Mouse (Mus musculus): Measurements from ENCODE around the gene Gpr26. TPM values are rescaled to one million over a fixed set of nuclear protein-coding genes. Genes with fewer than 3 reads are reported as not detected.

Gene Gpr26
- polyA plus RNA-seq, 1 experiment from 2014 or later = not detected

GRCm38 (mm10) chr7:131970255-131970654 is 4.0 kb downstream of the Gpr26 start:
- peaks cover 32% of the 10 kb centered on the region for H3K27me3 ChIP-seq (replicated peaks; ENCODE audit: control insufficient read depth, insufficient read depth, low read length)
- H3K36me3 ChIP-seq (ENCODE audit: control insufficient read depth, insufficient read depth, low read length) = no peaks in the 10 kb centered on the region
- ATAC-seq = no peak
- no peak overlapping the region for H3K27ac ChIP-seq (ENCODE audit: low read length)
- H3K4me3 ChIP-seq (ENCODE audit: low read length) = no peak overlapping the region
- H3K4me2 ChIP-seq (ENCODE audit: low read depth, low read length) = no peak overlapping the region
- no peaks in the 10 kb centered on the region for H3K4me1 ChIP-seq (ENCODE audit: control insufficient read depth, insufficient read depth, low read length)
- no peaks in the 10 kb centered on the region for H3K9me3 ChIP-seq (ENCODE audit: control insufficient read depth, low read length)
- no peak overlapping the region for H3K9ac ChIP-seq (ENCODE audit: low read depth, low read length)
- 48% methylated on average over 3 of the region's 3 CpGs for WGBS

GRCm38 (mm10) chr7:131975867-131976266 is 9.6 kb downstream of the Gpr26 start:
- Histone ChIP-seq H3K4me3 (ENCODE audit: low read length) (no peak overlapping the region), H3K27ac (ENCODE audit: low read length) (no peak overlapping the region), H3K4me2 (ENCODE audit: low read depth, low read length) (no peak overlapping the region), H3K4me1 (ENCODE audit: control insufficient read depth, insufficient read depth, low read length) (no peaks in the 10 kb centered on the region), H3K9ac (ENCODE audit: low read depth, low read length) (no peak overlapping the region), H3K27me3 (replicated peaks; ENCODE audit: control insufficient read depth, insufficient read depth, low read length) (no peaks in the 10 kb centered on the region), H3K9me3 (ENCODE audit: control insufficient read depth, low read length) (no peaks in the 10 kb centered on the region), H3K36me3 (ENCODE audit: control insufficient read depth, insufficient read depth, low read length) (no peaks in the 10 kb centered on the region)
- ATAC-seq = no peak
- 68% methylated on average over 6 of the region's 6 CpGs for WGBS

- Histone ChIP-seq H3K27ac (ENCODE audit: low read length) (no peak overlapping the region), H3K9me3 (ENCODE audit: control insufficient read depth, low read length) (no peaks in the 10 kb centered on the region), H3K36me3 (ENCODE audit: control insufficient read depth, insufficient read depth, low read length) (no peaks in the 10 kb centered on the region), H3K27me3 (replicated peaks; ENCODE audit: control insufficient read depth, insufficient read depth, low read length) (no peaks in the 10 kb centered on the region), H3K9ac (ENCODE audit: low read depth, low read length) (no peak overlapping the region), H3K4me2 (ENCODE audit: low read depth, low read length) (no peak overlapping the region), H3K4me1 (ENCODE audit: control insufficient read depth, insufficient read depth, low read length) (no peaks in the 10 kb centered on the region), H3K4me3 (ENCODE audit: low read length) (no peak overlapping the region)
- no peak for ATAC-seq
- WGBS = 55% methylated on average over 11 of the region's 11 CpGs
These were observed 12.3 kb downstream of the Gpr26 start for GRCm38 (mm10) chr7:131978609-131979008.

GRCm38 (mm10) chr7:131989056-131989455 is 22.8 kb downstream of the Gpr26 start:
- Histone ChIP-seq H3K9ac (ENCODE audit: low read depth, low read length) (no peak overlapping the region), H3K4me3 (ENCODE audit: low read length) (no peak overlapping the region), H3K27me3 (replicated peaks; ENCODE audit: control insufficient read depth, insufficient read depth, low read length) (no peaks in the 10 kb centered on the region), H3K4me1 (ENCODE audit: control insufficient read depth, insufficient read depth, low read length) (no peaks in the 10 kb centered on the region), H3K36me3 (ENCODE audit: control insufficient read depth, insufficient read depth, low read length) (no peaks in the 10 kb centered on the region), H3K4me2 (ENCODE audit: low read depth, low read length) (no peak overlapping the region), H3K9me3 (ENCODE audit: control insufficient read depth, low read length) (no peaks in the 10 kb centered on the region), H3K27ac (ENCODE audit: low read length) (no peak overlapping the region)
- no peak for ATAC-seq
- 23% methylated on average over 6 of the region's 6 CpGs for WGBS

GRCm38 (mm10) chr7:131992226-131992625 is 26.0 kb downstream of the Gpr26 start:
- Histone ChIP-seq H3K36me3 (ENCODE audit: control insufficient read depth, insufficient read depth, low read length) (no peaks in the 10 kb centered on the region), H3K4me1 (ENCODE audit: control insufficient read depth, insufficient read depth, low read length) (no peaks in the 10 kb centered on the region), H3K4me3 (ENCODE audit: low read length) (no peak overlapping the region), H3K4me2 (ENCODE audit: low read depth, low read length) (no peak overlapping the region), H3K27ac (ENCODE audit: low read length) (no peak overlapping the region), H3K27me3 (replicated peaks; ENCODE audit: control insufficient read depth, insufficient read depth, low read length) (no peaks in the 10 kb centered on the region), H3K9ac (ENCODE audit: low read depth, low read length) (no peak overlapping the region), H3K9me3 (ENCODE audit: control insufficient read depth, low read length) (no peaks in the 10 kb centered on the region)
- ATAC-seq = no peak
- WGBS = 61% methylated on average over 1 of the region's 1 CpGs

- Histone ChIP-seq H3K4me2 (ENCODE audit: low read depth, low read length) (no peak overlapping the region), H3K27ac (ENCODE audit: low read length) (no peak overlapping the region), H3K4me1 (ENCODE audit: control insufficient read depth, insufficient read depth, low read length) (no peaks in the 10 kb centered on the region), H3K27me3 (replicated peaks; ENCODE audit: control insufficient read depth, insufficient read depth, low read length) (no peaks in the 10 kb centered on the region), H3K9me3 (ENCODE audit: control insufficient read depth, low read length) (no peaks in the 10 kb centered on the region), H3K4me3 (ENCODE audit: low read length) (no peak overlapping the region), H3K9ac (ENCODE audit: low read depth, low read length) (no peak overlapping the region), H3K36me3 (ENCODE audit: control insufficient read depth, insufficient read depth, low read length) (no peaks in the 10 kb centered on the region)
- no peak for ATAC-seq
- WGBS = 68% methylated on average over 3 of the region's 3 CpGs
These were observed 26.6 kb downstream of the Gpr26 start for GRCm38 (mm10) chr7:131992873-131993272.

GRCm38 (mm10) chr7:132005996-132006696 is 39.9 kb downstream of the Gpr26 start:
- H3K9ac ChIP-seq (ENCODE audit: low read depth, low read length) = no peak overlapping the region
- H3K27ac ChIP-seq (ENCODE audit: low read length) = no peak overlapping the region
- 73% methylated on average over 14 of the region's 14 CpGs for WGBS
- H3K4me2 ChIP-seq (ENCODE audit: low read depth, low read length) = no peak overlapping the region
- no peaks in the 10 kb centered on the region for H3K9me3 ChIP-seq (ENCODE audit: control insufficient read depth, low read length)
- H3K4me3 ChIP-seq (ENCODE audit: low read length) = no peak overlapping the region
- no peaks in the 10 kb centered on the region for H3K27me3 ChIP-seq (replicated peaks; ENCODE audit: control insufficient read depth, insufficient read depth, low read length)
- H3K4me1 ChIP-seq (ENCODE audit: control insufficient read depth, insufficient read depth, low read length) = no peaks in the 10 kb centered on the region
- no peak for ATAC-seq
- no peaks in the 10 kb centered on the region for H3K36me3 ChIP-seq (ENCODE audit: control insufficient read depth, insufficient read depth, low read length)

GRCm38 (mm10) chr7:132009002-132009401 is 42.7 kb downstream of the Gpr26 start:
- no peaks in the 10 kb centered on the region for H3K27me3 ChIP-seq (replicated peaks; ENCODE audit: control insufficient read depth, insufficient read depth, low read length)
- H3K27ac ChIP-seq (ENCODE audit: low read length) = no peak overlapping the region
- no peaks in the 10 kb centered on the region for H3K9me3 ChIP-seq (ENCODE audit: control insufficient read depth, low read length)
- WGBS = 74% methylated on average over 7 of the region's 7 CpGs
- no peak for ATAC-seq
- H3K9ac ChIP-seq (ENCODE audit: low read depth, low read length) = no peak overlapping the region
- no peak overlapping the region for H3K4me2 ChIP-seq (ENCODE audit: low read depth, low read length)
- H3K4me3 ChIP-seq (ENCODE audit: low read length) = no peak overlapping the region
- H3K36me3 ChIP-seq (ENCODE audit: control insufficient read depth, insufficient read depth, low read length) = no peaks in the 10 kb centered on the region
- H3K4me1 ChIP-seq (ENCODE audit: control insufficient read depth, insufficient read depth, low read length) = no peaks in the 10 kb centered on the region

GRCm38 (mm10) chr7:132012969-132013679 is 46.9 kb downstream of the Gpr26 start:
- Histone ChIP-seq H3K9me3 (ENCODE audit: control insufficient read depth, low read length) (no peaks in the 10 kb centered on the region), H3K4me2 (ENCODE audit: low read depth, low read length) (no peak overlapping the region), H3K9ac (ENCODE audit: low read depth, low read length) (no peak overlapping the region), H3K27ac (ENCODE audit: low read length) (no peak overlapping the region), H3K27me3 (replicated peaks; ENCODE audit: control insufficient read depth, insufficient read depth, low read length) (no peaks in the 10 kb centered on the region), H3K4me1 (ENCODE audit: control insufficient read depth, insufficient read depth, low read length) (no peaks in the 10 kb centered on the region), H3K36me3 (ENCODE audit: control insufficient read depth, insufficient read depth, low read length) (no peaks in the 10 kb centered on the region), H3K4me3 (ENCODE audit: low read length) (no peak overlapping the region)
- ATAC-seq = no peak
- WGBS = 36% methylated on average over 1 of the region's 1 CpGs

All from intestine, embryonic 16.5 days (tissue).